Mouse (Mus musculus) liver, postnatal 0 days (tissue): Measurements from ENCODE around the gene Wdr73.

Experiments
- CTCF ChIP-seq: sonication (generic); IDR thresholded peaks from 2 replicates; pipeline ENCODE4 v1.5.1; 2016; ENCODE audit warnings: antibody characterized with exemption, low read depth
- EP300 ChIP-seq: IDR thresholded peaks from 2 replicates; pipeline ENCODE4 v1.6.1; 2016; ENCODE audit warnings: antibody characterized with exemption, low read depth, mild to moderate bottlenecking

GRCm38 (mm10) chr7:80918982-80919646 is 18.0 kb upstream of the Wdr73 start:
- TF ChIP-seq EP300 (no peak), CTCF (no peak)
